Mouse (Mus musculus): ENCODE results near the gene Grk6. TPM values are rescaled to one million over a fixed set of nuclear protein-coding genes. Genes with fewer than 3 reads are reported as not detected.

The Grk6 gene
- polyA plus RNA-seq, 2 experiments, result 22.6 to 26.1 TPM

- Histone ChIP-seq H3K36me3 (replicated peaks; ENCODE audit: control insufficient read depth, insufficient read depth, low read depth) (no peaks in the 10 kb centered on the region), H3K9ac (replicated peaks) (no peak overlapping the region), H3K27me3 (ENCODE audit: control insufficient read depth, insufficient read depth, low read length) (peaks cover 11% of the 10 kb centered on the region), H3K9me3 (ENCODE audit: control insufficient read depth, low read length) (no peaks in the 10 kb centered on the region), H3K4me3 (ENCODE audit: insufficient read depth in 1 of 2, low read depth in 2 of 2, low read length in 2 of 2) (no peak overlapping the region), H3K4me2 (ENCODE audit: low read depth) (no peak overlapping the region), H3K4me1 (replicated peaks; ENCODE audit: control insufficient read depth in 2 of 2, insufficient read depth in 2 of 2, low read length in 1 of 2) (0 out of 4 replicates have a peak, but pooled peaks cover 0 to 2% of the 10 kb centered on the region in 2 experiments), H3K27ac (no peak overlapping the region)
- 50% methylated on average over 15 of the region's 15 CpGs for whole genome bisulfite sequencing (ENCODE audit: insufficient replicate concordance)
- DNase-seq (ENCODE audit: low read depth in 3 of 3, low spot score in 3 of 3) (no peak), ATAC-seq (ENCODE audit: insufficient read depth) (no peak)
- TF ChIP-seq CTCF (IDR thresholded peaks at IDR 0.05; ENCODE audit: low read depth), result no peak
- no peak for TF ChIP-seq EP300 (IDR thresholded peaks at IDR 0.05; ENCODE audit: low read depth)
Measured at GRCm38 (mm10) chr13:55403935-55404852, 40.7 kb upstream of the Grk6 start.

GRCm38 (mm10) chr13:55404853-55405782 is 39.8 kb upstream of the Grk6 start:
- H3K4me2 ChIP-seq (ENCODE audit: low read depth), result no peak overlapping the region
- 0 out of 4 replicates have a peak, but pooled peaks cover 0 to 2% of the 10 kb centered on the region in 2 experiments for H3K4me1 ChIP-seq (replicated peaks; ENCODE audit: control insufficient read depth in 2 of 2, insufficient read depth in 2 of 2, low read length in 1 of 2)
- no peak for TF ChIP-seq EP300 (IDR thresholded peaks at IDR 0.05; ENCODE audit: low read depth)
- TF ChIP-seq CTCF (IDR thresholded peaks at IDR 0.05; ENCODE audit: low read depth), result peak; percentile 95
- 9% methylated on average over 11 of the region's 11 CpGs for WGBS (ENCODE audit: insufficient replicate concordance)
- DNase-seq (ENCODE audit: low read depth in 3 of 3, low spot score in 3 of 3) (peak; percentile 42 to 59 (median 52)), ATAC-seq (ENCODE audit: insufficient read depth) (peak; percentile 68; the same call in 1 of the 2 replicates)
- no peaks in the 10 kb centered on the region for H3K9me3 ChIP-seq (ENCODE audit: control insufficient read depth, low read length)
- no peak overlapping the region for H3K4me3 ChIP-seq (ENCODE audit: insufficient read depth in 1 of 2, low read depth in 2 of 2, low read length in 2 of 2)
- no peak overlapping the region for H3K9ac ChIP-seq (replicated peaks)
- peaks cover 11% of the 10 kb centered on the region for H3K27me3 ChIP-seq (ENCODE audit: control insufficient read depth, insufficient read depth, low read length)
- no peaks in the 10 kb centered on the region for H3K36me3 ChIP-seq (replicated peaks; ENCODE audit: control insufficient read depth, insufficient read depth, low read depth)
- H3K27ac ChIP-seq, result no peak overlapping the region

- Histone ChIP-seq H3K9me3 (ENCODE audit: control insufficient read depth, low read length) (no peaks in the 10 kb centered on the region), H3K4me3 (ENCODE audit: insufficient read depth in 1 of 2, low read depth in 2 of 2, low read length in 2 of 2) (no peak overlapping the region), H3K36me3 (replicated peaks; ENCODE audit: control insufficient read depth, insufficient read depth, low read depth) (no peaks in the 10 kb centered on the region), H3K27me3 (ENCODE audit: control insufficient read depth, insufficient read depth, low read length) (peaks cover 11% of the 10 kb centered on the region), H3K27ac (no peak overlapping the region), H3K9ac (replicated peaks) (no peak overlapping the region), H3K4me2 (ENCODE audit: low read depth) (no peak overlapping the region), H3K4me1 (replicated peaks; ENCODE audit: control insufficient read depth in 2 of 2, insufficient read depth in 2 of 2, low read length in 1 of 2) (0 out of 4 replicates have a peak, but pooled peaks cover 0 to 2% of the 10 kb centered on the region in 2 experiments)
- ATAC-seq (ENCODE audit: insufficient read depth) (no peak), DNase-seq (ENCODE audit: low read depth in 3 of 3, low spot score in 3 of 3) (no peak)
- WGBS (ENCODE audit: insufficient replicate concordance), result 25% methylated on average over 13 of the region's 13 CpGs
- TF ChIP-seq EP300 (IDR thresholded peaks at IDR 0.05; ENCODE audit: low read depth), result no peak
- TF ChIP-seq CTCF (IDR thresholded peaks at IDR 0.05; ENCODE audit: low read depth), result no peak
Measured at GRCm38 (mm10) chr13:55405783-55406390, 39.0 kb upstream of the Grk6 start.

- Histone ChIP-seq H3K4me1 (replicated peaks; ENCODE audit: control insufficient read depth in 2 of 2, insufficient read depth in 2 of 2, low read length in 1 of 2) (0 out of 4 replicates have a peak, but pooled peaks cover 0 to 2% of the 10 kb centered on the region in 2 experiments), H3K4me3 (ENCODE audit: insufficient read depth in 1 of 2, low read depth in 2 of 2, low read length in 2 of 2) (no peak overlapping the region), H3K27ac (no peak overlapping the region), H3K27me3 (ENCODE audit: control insufficient read depth, insufficient read depth, low read length) (peaks cover 11% of the 10 kb centered on the region), H3K9ac (replicated peaks) (no peak overlapping the region), H3K36me3 (replicated peaks; ENCODE audit: control insufficient read depth, insufficient read depth, low read depth) (no peaks in the 10 kb centered on the region), H3K4me2 (ENCODE audit: low read depth) (no peak overlapping the region), H3K9me3 (ENCODE audit: control insufficient read depth, low read length) (no peaks in the 10 kb centered on the region)
- DNase-seq (ENCODE audit: low read depth in 3 of 3, low spot score in 3 of 3) (no peak), ATAC-seq (ENCODE audit: insufficient read depth) (no peak)
- 53% methylated on average over 4 of the region's 4 CpGs for whole genome bisulfite sequencing (ENCODE audit: insufficient replicate concordance)
- TF ChIP-seq CTCF (IDR thresholded peaks at IDR 0.05; ENCODE audit: low read depth) (no peak), EP300 (IDR thresholded peaks at IDR 0.05; ENCODE audit: low read depth) (no peak)
Measured at GRCm38 (mm10) chr13:55407341-55407740, 37.5 kb upstream of the Grk6 start.

Data from liver, embryonic 14.5 days (tissue).